Mouse (Mus musculus) thymus, adult 2 months (tissue): ENCODE results near the gene Wsb1. TPM values are rescaled to one million over a fixed set of nuclear protein-coding genes. Genes with fewer than 3 reads are reported as not detected.

ENCODE experiments used
- DNase-seq: peaks from one replicate; pipeline ENCODE4 v3.0.0; 2021
- H3K27ac ChIP-seq: fragments of 200-500 bp; 2 replicates; pipeline ENCODE4 v1.5.1; 2012; ENCODE audit warnings: low read length, control low read depth; ENCODE audit not compliant: control insufficient read depth, insufficient read depth
- H3K27me3 ChIP-seq: fragments of 200-500 bp; 2 replicates; pipeline ENCODE4 v1.6.1; 2012; ENCODE audit warnings: mild to moderate bottlenecking, low read length, moderate library complexity, mixed read lengths; ENCODE audit not compliant: control insufficient read depth, insufficient read depth
- H3K36me3 ChIP-seq: fragments of 200-500 bp; 2 replicates; pipeline ENCODE4 v1.6.1; 2012; ENCODE audit warnings: mild to moderate bottlenecking, low read length, moderate library complexity; ENCODE audit not compliant: control insufficient read depth, insufficient read depth
- H3K4me1 ChIP-seq: fragments of 200-500 bp; replicated peaks from 2 replicates; pipeline ENCODE4 v1.6.1; 2012; ENCODE audit warnings: low read length; ENCODE audit not compliant: control insufficient read depth, insufficient read depth
- H3K4me3 ChIP-seq: fragments of 200-500 bp; 2 replicates; pipeline ENCODE4 v1.5.1; 2012; ENCODE audit warnings: mild to moderate bottlenecking, low read length, control low read depth, moderate library complexity; ENCODE audit not compliant: control insufficient read depth, insufficient read depth
- CTCF ChIP-seq: fragments of 200-500 bp; IDR thresholded peaks from 2 replicates; pipeline ENCODE4 v1.5.1; 2012; ENCODE audit warnings: mild to moderate bottlenecking, control low read depth, low read length, moderate library complexity, borderline replicate concordance; ENCODE audit not compliant: control insufficient read depth, poor library complexity, insufficient read depth; ENCODE audit errors: extremely low read depth
- POLR2A ChIP-seq: fragments of 200-500 bp; IDR thresholded peaks from 2 replicates; pipeline ENCODE4 v1.6.1; 2012; ENCODE audit warnings: mild to moderate bottlenecking, low read length, control low read depth, moderate library complexity; ENCODE audit not compliant: control insufficient read depth, poor library complexity, insufficient read depth; ENCODE audit errors: extremely low read depth
- WGBS: fragments of 180-500 bp; shearing (Covaris S2); methylation state at CpG from one replicate; pipeline ENCODE4 v1.1.7; 2018; 5-methylcytosine and 5-hydroxymethylcytosine counted together
- polyA plus RNA-seq: library from polyadenylated mRNA; depleted of rRNA; stranded (reverse); fragments of >200 nt; gene quantifications from 2 replicates; pipeline ENCODE4 v1.2.3, GENCODE M21; 2012

Gene Wsb1
- polyA plus RNA-seq, 1 experiment = 87.5 TPM

DNA sequence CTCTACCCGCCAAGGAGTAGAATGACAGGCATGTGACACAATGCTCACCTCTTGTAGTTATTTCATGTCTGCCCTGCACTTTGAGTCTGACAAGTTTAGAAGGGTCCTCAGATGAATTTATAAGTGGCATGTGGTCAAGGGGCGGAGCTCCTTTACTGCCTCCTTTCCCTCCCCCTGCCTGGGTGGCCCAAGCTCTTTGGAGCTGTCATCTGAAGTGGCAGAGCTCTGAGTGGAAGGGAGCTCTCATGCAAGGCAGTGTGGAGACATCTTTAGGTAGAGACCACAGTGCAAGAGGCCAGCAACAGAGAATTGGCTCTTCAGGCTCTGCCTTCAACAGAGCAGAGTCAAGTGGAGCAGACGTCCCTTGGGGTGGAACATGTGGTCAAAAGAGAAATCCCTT, 50.0 kb downstream of the Wsb1 start:
- 85% methylated on average over 3 of the region's 3 CpGs for WGBS
- Histone ChIP-seq H3K4me3 (no peak overlapping the region), H3K36me3 (no peaks in the 10 kb centered on the region), H3K27me3 (no peaks in the 10 kb centered on the region), H3K27ac (no peak overlapping the region), H3K4me1 (no peaks in the 10 kb centered on the region)
- DNase-seq = no peak
- TF ChIP-seq POLR2A (no peak), CTCF (no peak)

DNA sequence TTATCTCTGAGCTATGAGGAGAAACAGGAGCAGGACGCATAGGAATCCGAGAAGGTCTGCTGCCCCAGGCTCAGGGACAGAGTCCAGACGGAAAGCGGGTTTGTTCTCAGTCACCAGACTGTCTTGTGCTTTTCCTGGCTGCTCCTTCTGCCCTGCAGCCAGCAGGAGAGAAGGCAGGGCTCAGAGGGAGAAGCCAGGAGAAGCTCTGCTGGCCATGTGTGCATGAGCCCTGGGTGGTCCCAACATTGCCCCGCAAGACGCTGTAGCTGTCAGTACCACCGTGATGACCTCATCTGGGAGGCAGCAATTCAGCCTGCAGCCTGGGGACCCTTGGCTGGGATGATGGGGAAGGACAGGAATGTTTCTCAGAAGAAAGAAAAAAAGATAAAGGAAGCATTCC, 54.0 kb downstream of the Wsb1 start:
- no peak overlapping the region for H3K27ac ChIP-seq
- DNase-seq = no peak
- TF ChIP-seq POLR2A (no peak), CTCF (no peak)
- no peak overlapping the region for H3K4me3 ChIP-seq
- H3K27me3 ChIP-seq = no peaks in the 10 kb centered on the region
- no peaks in the 10 kb centered on the region for H3K36me3 ChIP-seq
- 92% methylated on average over 7 of the region's 7 CpGs for WGBS
- H3K4me1 ChIP-seq = no peaks in the 10 kb centered on the region

DNA sequence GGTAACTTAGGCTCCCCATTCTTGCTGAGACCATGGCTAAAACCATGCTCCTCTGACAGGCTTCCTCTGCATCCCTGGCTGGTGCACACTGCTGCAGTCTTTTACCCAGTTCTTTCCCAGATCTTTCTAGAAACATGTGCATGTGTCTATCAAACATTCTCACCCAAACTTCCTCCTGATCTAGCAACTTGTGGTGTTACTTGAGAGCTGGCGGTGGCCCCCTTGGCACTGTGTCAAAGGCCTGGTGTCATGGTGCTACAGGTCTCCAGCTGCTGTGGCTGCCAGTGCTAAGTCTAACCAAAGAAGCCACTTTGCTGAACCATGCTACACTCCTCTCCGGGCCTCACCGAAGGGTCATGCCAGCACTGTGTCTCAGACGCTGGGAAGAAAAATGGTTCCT, 55.9 kb downstream of the Wsb1 start:
- Histone ChIP-seq H3K36me3 (no peaks in the 10 kb centered on the region), H3K4me1 (no peaks in the 10 kb centered on the region), H3K27me3 (no peaks in the 10 kb centered on the region), H3K4me3 (no peak overlapping the region), H3K27ac (no peak overlapping the region)
- DNase-seq = no peak
- TF ChIP-seq CTCF (no peak), POLR2A (no peak)
- WGBS = 18% methylated on average over 4 of the region's 4 CpGs

DNA sequence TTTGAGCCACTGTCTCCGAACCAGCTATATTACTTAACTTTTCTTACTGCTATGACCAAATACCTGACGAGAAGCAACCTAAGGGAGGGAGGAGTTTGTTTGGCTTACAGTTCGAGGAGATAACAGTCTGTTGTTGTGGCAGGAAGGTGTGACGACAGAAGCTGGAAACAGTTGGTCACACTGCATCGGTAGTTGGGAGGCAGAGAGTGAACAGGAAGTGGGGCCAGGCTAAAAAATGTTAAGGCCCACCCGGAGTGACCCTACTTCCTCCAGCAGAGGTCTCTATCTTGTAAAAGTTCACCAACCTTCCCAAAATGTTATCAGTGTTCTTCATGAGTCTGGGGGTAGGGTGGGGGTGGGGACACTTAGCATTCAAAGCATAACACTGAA, 56.6 kb downstream of the Wsb1 start:
- H3K4me1 ChIP-seq = no peaks in the 10 kb centered on the region
- no peak overlapping the region for H3K27ac ChIP-seq
- 75% methylated on average over 6 of the region's 6 CpGs for WGBS
- H3K4me3 ChIP-seq = no peak overlapping the region
- no peaks in the 10 kb centered on the region for H3K27me3 ChIP-seq
- DNase-seq = no peak
- no peaks in the 10 kb centered on the region for H3K36me3 ChIP-seq
- TF ChIP-seq CTCF (no peak), POLR2A (no peak)

DNA sequence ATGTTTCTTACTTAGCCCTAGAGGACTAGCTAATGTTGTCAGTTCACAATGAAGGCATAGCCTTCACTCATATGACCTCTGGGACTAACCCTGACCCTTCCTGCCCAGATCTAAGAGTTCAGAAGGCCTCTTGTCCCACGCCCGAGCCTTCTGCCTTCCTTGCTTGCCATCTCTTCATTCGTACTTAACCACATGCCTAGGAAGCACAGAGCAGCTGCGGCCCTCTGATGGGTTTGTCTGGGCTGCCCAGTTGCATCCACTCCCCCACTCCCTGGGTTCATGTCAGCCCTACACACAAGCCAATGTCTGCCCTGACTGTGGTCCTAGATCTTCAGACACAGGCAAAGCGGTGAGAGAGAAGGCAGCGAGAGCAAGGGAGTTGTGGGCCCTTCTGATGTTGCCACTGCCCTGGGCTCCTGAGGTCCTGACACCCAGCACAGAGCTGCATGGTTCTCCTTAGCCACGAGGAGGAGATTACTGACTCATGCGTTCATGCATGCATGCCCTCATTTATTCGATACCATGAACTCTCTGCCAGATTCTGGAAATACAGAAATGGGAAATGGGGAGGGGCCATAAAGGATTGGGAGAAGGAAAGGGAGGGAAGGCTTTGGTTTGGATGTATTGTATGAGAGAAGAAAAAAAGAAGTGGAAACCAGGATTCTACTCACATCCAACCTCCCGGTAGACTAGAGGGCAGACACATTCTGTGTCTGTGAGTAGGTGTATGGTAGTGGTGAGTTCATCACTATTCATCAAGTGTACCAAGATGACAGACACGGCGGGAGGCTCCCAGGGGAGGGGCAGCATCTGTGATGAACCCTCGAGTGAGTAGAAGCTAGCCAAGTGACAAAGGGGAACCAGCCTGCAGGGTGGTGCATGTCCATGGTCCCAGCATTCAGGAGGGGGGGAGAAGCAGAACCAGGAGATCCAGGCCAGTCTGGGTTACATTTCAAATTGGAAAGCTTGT, 57.3 kb downstream of the Wsb1 start:
- Histone ChIP-seq H3K36me3 (no peaks in the 10 kb centered on the region), H3K27me3 (no peaks in the 10 kb centered on the region), H3K4me3 (no peak overlapping the region), H3K27ac (no peak overlapping the region), H3K4me1 (no peaks in the 10 kb centered on the region)
- DNase-seq = no peak
- WGBS = 72% methylated on average over 13 of the region's 13 CpGs
- TF ChIP-seq POLR2A = no peak
- TF ChIP-seq CTCF = no peak

DNA sequence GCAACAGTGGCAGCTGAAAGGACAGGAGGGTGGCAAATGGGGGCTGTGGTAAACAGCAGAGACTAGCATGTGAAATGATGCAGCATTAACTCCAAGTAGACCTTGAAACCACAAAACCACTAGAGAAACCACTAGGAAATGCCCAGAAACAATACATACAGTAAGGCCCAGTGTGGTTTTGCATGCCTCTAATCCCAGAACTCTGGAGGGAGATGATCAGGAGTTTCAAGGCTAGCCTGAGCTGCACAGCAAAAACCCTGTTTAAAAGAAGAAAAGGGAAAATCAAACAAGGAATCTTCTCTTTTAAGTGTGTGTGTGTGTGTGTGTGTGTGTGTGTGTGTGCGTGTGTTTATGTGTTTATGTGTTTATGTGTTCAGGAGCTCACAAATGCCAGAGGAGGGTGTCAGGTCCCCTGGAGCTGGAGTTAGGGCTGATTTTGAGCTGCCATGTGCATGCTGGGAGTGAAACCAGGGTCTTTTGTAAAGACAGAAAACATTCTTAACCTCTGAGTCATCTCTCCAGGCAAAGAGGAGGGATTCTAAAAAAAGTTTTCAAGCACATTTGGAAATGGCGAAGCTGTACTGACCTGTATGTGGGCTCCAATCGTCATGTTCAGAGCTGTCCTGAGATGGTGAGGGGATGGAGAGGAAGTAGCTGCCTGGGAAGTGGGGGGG, 58.1 kb downstream of the Wsb1 start:
- H3K27me3 ChIP-seq = no peaks in the 10 kb centered on the region
- H3K4me3 ChIP-seq = no peak overlapping the region
- H3K36me3 ChIP-seq = no peaks in the 10 kb centered on the region
- no peaks in the 10 kb centered on the region for H3K4me1 ChIP-seq
- no peak overlapping the region for H3K27ac ChIP-seq
- 60% methylated on average over 3 of the region's 3 CpGs for WGBS
- DNase-seq = no peak
- TF ChIP-seq CTCF (no peak), POLR2A (no peak)

DNA sequence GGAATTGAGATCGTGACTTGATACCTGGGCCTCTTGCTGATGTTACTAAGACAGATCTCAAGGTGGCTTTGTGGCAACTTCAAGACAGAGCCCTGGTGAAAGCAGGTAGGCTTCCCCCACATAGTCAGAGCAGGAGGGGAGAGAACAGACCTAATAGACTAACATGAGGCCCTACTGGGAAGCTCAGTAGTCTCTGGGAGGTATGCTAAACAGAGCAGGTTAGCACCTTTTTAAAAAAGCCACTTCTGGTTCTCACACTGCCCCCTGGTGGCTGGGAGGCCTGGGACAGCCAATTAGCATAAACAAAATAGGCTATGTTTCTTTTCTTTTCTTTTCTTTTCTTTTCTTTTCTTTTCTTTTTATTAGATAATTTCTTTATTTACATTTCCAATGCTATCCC, 62.3 kb downstream of the Wsb1 start:
- WGBS = 91% methylated on average over 1 of the region's 1 CpGs

More for the DNA sequence above, 62.3 kb downstream of the Wsb1 start:
- no peak overlapping the region for H3K4me3 ChIP-seq
- H3K4me1 ChIP-seq = no peaks in the 10 kb centered on the region
- no peak for TF ChIP-seq CTCF
- TF ChIP-seq POLR2A = no peak
- no peaks in the 10 kb centered on the region for H3K27me3 ChIP-seq
- DNase-seq = peak; percentile 43
- no peaks in the 10 kb centered on the region for H3K36me3 ChIP-seq
- no peak overlapping the region for H3K27ac ChIP-seq
